In genomic region chr10:108027506-108027905, GRCm38 (mm10) we compare ENCODE assay signal across 26 mouse cellular contexts.
"Had no signal": no experiment of that assay in that cellular context is flagged by ENCODE, and none has a peak within 500 bp of the region (broad histone marks: within the 10 kb centered on the region; RNA-seq: fewer than 3 reads in every experiment).

No protein-coding gene starts in this region.

- H3K36me3 ChIP-seq: heart, embryonic 13.5 days; heart, embryonic 15.5 days; hindbrain, embryonic 13.5 days; hindbrain, embryonic 15.5 days; kidney, embryonic 15.5 days; limb, embryonic 13.5 days; limb, embryonic 15.5 days had no signal

- H3K9ac ChIP-seq: heart, embryonic 13.5 days; heart, embryonic 15.5 days; hindbrain, embryonic 13.5 days; hindbrain, embryonic 15.5 days; kidney, embryonic 15.5 days; limb, embryonic 13.5 days; limb, embryonic 15.5 days had no signal

- H3K27ac ChIP-seq: gastrocnemius, adult 2 months; heart, adult 2 months; heart, embryonic 13.5 days; heart, embryonic 15.5 days; hindbrain, embryonic 13.5 days; hindbrain, embryonic 15.5 days; hindbrain, postnatal 0 days; kidney, embryonic 15.5 days; kidney, postnatal 0 days; limb, embryonic 13.5 days; limb, embryonic 15.5 days had no signal

- H3K4me1 ChIP-seq: hindbrain, embryonic 13.5 days; hindbrain, embryonic 15.5 days; kidney, embryonic 15.5 days; limb, embryonic 13.5 days; limb, embryonic 15.5 days had no signal

- H3K4me2 ChIP-seq: heart, embryonic 11.5 days; heart, embryonic 13.5 days; heart, embryonic 15.5 days; hindbrain, embryonic 13.5 days; hindbrain, embryonic 15.5 days; kidney, embryonic 15.5 days; limb, embryonic 13.5 days; limb, embryonic 15.5 days had no signal

- H3K9me3 ChIP-seq: heart, embryonic 15.5 days; hindbrain, embryonic 13.5 days; hindbrain, embryonic 15.5 days; kidney, embryonic 15.5 days; limb, embryonic 13.5 days; limb, embryonic 15.5 days had no signal

- H3K27me3 ChIP-seq: heart, embryonic 13.5 days; heart, embryonic 15.5 days; hindbrain, embryonic 13.5 days; hindbrain, embryonic 15.5 days; kidney, embryonic 15.5 days; limb, embryonic 13.5 days; limb, embryonic 15.5 days had no signal

- ATAC-seq: hindbrain, postnatal 0 days; intestine, embryonic 16.5 days had no signal

- DNase-seq: gastrocnemius, adult 2 months; gastrocnemius, postnatal 10 days; gastrocnemius, postnatal 25 days; heart, adult 11 months; heart, adult 2 months; heart, postnatal 14 days; heart, postnatal 36 days; kidney, adult 11 months; kidney, adult 2 months; kidney, adult 9 months; kidney, postnatal 14 days; kidney, postnatal 36 days; layer of hippocampus, adult 9-11 months; layer of hippocampus, postnatal 36 days; left cerebral cortex, postnatal 4 days had no signal

- H3K4me3 ChIP-seq: gastrocnemius, adult 2 months; heart, adult 2 months; heart, embryonic 13.5 days; heart, embryonic 15.5 days; hindbrain, embryonic 13.5 days; hindbrain, embryonic 15.5 days; kidney, embryonic 15.5 days; limb, embryonic 13.5 days; limb, embryonic 15.5 days had no signal
